Mouse (Mus musculus) forebrain, embryonic 15.5 days (tissue): ENCODE measurements at regions not wholly inside any gene's neighbourhood (a gene's known extent, or its start where the extent isn't known, plus 50 kb on each side); places are given as distances from the start of the nearest gene placed in this dataset.
A peak's percentile ranks its signal among the peaks of the same experiment; 100 is the strongest.

Experiments
- ATAC-seq: fragments of 200-750 bp; cut with Nextera tagmentation; replicated peaks from 2 replicates; pipeline ENCODE4 v1.8.0; 2017; ENCODE audit warnings: mild to moderate bottlenecking, moderate TSS enrichment, moderate library complexity
- H3K27ac ChIP-seq: fragments of 300-500 bp; sonication (generic); replicated peaks from 2 replicates; pipeline ENCODE4 v1.5.1; 2015; ENCODE audit warnings: mild to moderate bottlenecking, inconsistent platforms
- H3K27me3 ChIP-seq: fragments of 300-500 bp; sonication (generic); 2 replicates; pipeline ENCODE4 v1.6.1; 2015; ENCODE audit warnings: inconsistent platforms
- H3K36me3 ChIP-seq: fragments of 300-500 bp; sonication (generic); 2 replicates; pipeline ENCODE4 v1.6.1; 2015; ENCODE audit warnings: mild to moderate bottlenecking, inconsistent platforms
- H3K4me1 ChIP-seq: fragments of 300-500 bp; sonication (generic); 2 replicates; pipeline ENCODE4 v1.6.1; 2015; ENCODE audit warnings: inconsistent platforms
- H3K4me2 ChIP-seq: fragments of 300-500 bp; sonication (generic); replicated peaks from 2 replicates; pipeline ENCODE4 v1.6.1; 2015; ENCODE audit warnings: mild to moderate bottlenecking, inconsistent platforms
- H3K4me3 ChIP-seq: fragments of 300-500 bp; sonication (generic); 2 replicates; pipeline ENCODE4 v1.5.1; 2015; ENCODE audit warnings: mild to moderate bottlenecking, inconsistent platforms
- H3K9ac ChIP-seq: fragments of 300-500 bp; sonication (generic); replicated peaks from 2 replicates; pipeline ENCODE4 v1.6.1; 2015; ENCODE audit warnings: mild to moderate bottlenecking, inconsistent platforms
- H3K9me3 ChIP-seq: fragments of 300-500 bp; sonication (generic); 2 replicates; pipeline ENCODE4 v1.6.1; 2016; ENCODE audit warnings: inconsistent platforms
- WGBS: fragments of 180-500 bp; shearing (Covaris S2); methylation state at CpG from one replicate; pipeline ENCODE4 v1.1.7; 2015; ENCODE audit warnings: mixed read lengths; 5-methylcytosine and 5-hydroxymethylcytosine counted together

DNA sequence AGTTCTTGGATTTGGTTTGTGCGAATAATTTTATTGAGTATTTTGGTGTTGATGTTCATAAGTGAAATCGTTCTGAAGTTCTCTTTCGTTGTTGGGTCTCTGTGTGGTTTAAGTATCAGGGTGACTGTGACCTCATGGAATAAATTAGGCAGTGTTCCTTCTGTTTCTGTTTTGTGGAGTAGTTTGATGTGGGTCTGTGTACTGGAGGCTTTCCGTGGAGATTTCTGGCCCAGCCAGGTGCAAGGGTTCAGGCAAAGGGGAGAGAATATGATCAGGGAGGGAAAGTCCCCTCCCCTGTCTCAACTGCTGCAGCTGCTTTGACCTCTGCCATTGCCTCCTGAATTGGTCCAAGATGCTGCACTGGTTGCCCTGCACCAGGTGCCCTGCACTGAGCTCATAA is 775.7 kb downstream of the Otol1 start:
- H3K27me3 ChIP-seq: no peaks in the 10 kb centered on the region
- WGBS: 89% methylated on average over 4 of the region's 4 CpGs
- H3K9me3 ChIP-seq: no peaks in the 10 kb centered on the region
- no peak overlapping the region for H3K4me2 ChIP-seq
- no peak for ATAC-seq
- no peaks in the 10 kb centered on the region for H3K36me3 ChIP-seq
- H3K4me3 ChIP-seq: no peak overlapping the region
- no peak overlapping the region for H3K9ac ChIP-seq
- H3K4me1 ChIP-seq: no peaks in the 10 kb centered on the region
- H3K27ac ChIP-seq: no peak overlapping the region

DNA sequence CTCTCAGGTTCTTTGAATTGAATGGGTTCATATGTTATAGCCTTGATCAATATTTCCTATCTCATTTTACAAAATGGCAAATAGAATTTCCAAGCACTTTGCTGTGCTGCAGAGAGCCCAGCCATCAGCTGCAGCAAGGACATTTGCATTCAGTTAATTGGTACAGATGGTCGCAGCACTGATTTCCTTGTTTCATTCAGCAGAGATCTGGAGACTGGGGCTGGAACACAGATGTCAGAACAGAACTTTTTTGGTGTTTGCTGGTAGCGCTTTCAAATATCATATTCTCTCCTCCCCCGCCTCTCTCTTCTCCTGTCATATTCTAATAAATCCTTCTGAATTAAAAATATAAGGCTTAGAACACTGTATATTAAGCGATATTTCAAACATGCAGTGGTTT is 794.8 kb downstream of the Otol1 start:
- Histone ChIP-seq H3K4me1 (peaks cover 5% of the 10 kb centered on the region), H3K27ac (no peak overlapping the region), H3K9ac (no peak overlapping the region), H3K4me2 (no peak overlapping the region), H3K4me3 (no peak overlapping the region), H3K36me3 (no peaks in the 10 kb centered on the region), H3K9me3 (no peaks in the 10 kb centered on the region), H3K27me3 (no peaks in the 10 kb centered on the region)
- peak; percentile 95 for ATAC-seq
- WGBS: 55% methylated on average over 4 of the region's 4 CpGs

DNA sequence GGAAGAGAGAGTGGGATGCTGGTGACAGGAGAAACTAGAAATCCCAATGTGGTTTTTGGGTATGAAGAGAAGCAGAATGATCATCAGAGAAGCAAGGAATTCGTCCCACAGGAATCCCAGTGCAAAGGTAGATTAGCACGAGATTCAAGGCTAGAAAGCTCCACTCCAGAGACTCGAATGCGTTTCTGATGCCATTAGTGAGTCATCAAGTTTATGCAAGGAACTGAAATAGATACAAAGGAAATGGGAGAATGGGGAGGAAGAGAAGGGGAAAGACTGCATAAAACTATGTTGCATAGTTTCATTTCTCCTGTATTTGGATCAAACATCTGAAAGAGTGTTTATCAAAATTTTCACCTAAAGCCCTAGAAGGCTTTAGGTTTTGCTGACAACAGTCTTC is 796.0 kb downstream of the Otol1 start:
- Histone ChIP-seq H3K4me1 (peaks cover 5% of the 10 kb centered on the region), H3K27ac (no peak overlapping the region)
- WGBS: 80% methylated on average over 4 of the region's 4 CpGs

DNA sequence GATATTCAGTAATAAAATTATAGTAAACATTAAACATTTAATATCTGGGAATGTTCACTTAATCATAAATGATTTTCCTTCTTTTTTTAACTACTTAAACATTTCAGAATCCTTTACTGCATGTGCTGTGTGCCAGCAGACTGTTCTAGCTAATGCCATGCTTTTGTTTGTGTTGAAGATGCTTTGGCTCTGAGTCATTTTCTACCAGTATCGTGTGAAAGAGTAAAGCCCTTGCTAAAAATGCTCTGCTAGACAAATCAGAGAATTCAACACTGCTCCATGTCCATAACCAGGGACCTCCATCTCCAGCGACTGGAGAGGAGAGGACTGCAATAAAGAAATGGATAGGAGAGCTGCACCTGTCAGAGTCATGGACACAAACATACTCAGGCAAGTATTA is 796.5 kb downstream of the Otol1 start:
- WGBS: 53% methylated on average over 2 of the region's 2 CpGs
- Histone ChIP-seq H3K4me2 (no peak overlapping the region), H3K4me1 (peaks cover 5% of the 10 kb centered on the region), H3K27ac (no peak overlapping the region), H3K27me3 (no peaks in the 10 kb centered on the region), H3K4me3 (no peak overlapping the region), H3K36me3 (no peaks in the 10 kb centered on the region), H3K9me3 (no peaks in the 10 kb centered on the region), H3K9ac (no peak overlapping the region)
- no peak for ATAC-seq

More for the DNA sequence above, 796.0 kb downstream of the Otol1 start:
- H3K9ac ChIP-seq: no peak overlapping the region
- H3K4me3 ChIP-seq: no peak overlapping the region
- no peaks in the 10 kb centered on the region for H3K9me3 ChIP-seq
- H3K36me3 ChIP-seq: no peaks in the 10 kb centered on the region
- H3K27me3 ChIP-seq: no peaks in the 10 kb centered on the region
- no peak for ATAC-seq
- H3K4me2 ChIP-seq: no peak overlapping the region

DNA sequence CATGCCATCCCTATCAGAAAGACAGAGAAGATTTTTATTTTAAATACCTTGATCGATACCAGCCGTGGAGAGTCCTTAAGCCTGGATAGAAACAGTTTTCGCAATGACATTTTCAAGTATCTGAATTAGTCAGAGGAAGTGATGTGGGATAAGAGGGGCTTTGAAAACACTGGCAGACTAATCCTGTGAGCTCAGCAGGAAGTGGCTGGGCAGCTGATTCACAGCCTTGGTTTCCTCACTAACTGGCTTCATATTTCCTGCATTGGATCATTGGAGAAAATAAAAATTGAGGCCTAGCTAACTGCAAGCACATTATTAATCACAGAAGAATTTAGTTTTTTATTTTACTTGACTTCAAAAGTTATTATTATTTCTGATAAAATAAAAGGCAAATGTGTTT is 799.8 kb downstream of the Otol1 start:
- ATAC-seq: no peak
- peaks cover under 1% of the 10 kb centered on the region for H3K4me1 ChIP-seq
- no peaks in the 10 kb centered on the region for H3K27me3 ChIP-seq
- H3K36me3 ChIP-seq: no peaks in the 10 kb centered on the region
- H3K4me2 ChIP-seq: no peak overlapping the region
- H3K4me3 ChIP-seq: no peak overlapping the region
- no peaks in the 10 kb centered on the region for H3K9me3 ChIP-seq
- 63% methylated on average over 3 of the region's 3 CpGs for WGBS
- H3K9ac ChIP-seq: no peak overlapping the region
- H3K27ac ChIP-seq: no peak overlapping the region
